Mouse (Mus musculus): ENCODE measurements around the gene Ric8a.

DNA sequence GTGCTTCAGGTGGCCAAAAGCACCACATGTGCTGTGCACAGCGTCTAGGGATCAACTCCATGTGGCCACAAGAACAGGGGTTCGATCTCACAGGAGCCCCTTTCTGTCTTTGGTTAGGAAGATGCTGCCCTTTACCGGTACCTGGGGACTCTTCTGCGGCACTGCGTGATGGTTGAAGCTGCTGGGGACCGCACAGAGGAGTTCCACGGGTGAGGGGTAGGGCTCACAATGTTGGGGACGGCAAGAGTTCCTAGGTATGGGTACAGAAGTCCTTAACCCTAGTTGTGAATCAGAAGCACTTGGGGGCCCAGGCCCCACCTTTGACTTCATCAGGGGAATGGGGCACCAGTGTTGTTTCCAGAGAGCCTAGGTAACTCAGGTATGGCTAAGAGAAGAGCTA is 2.0 kb downstream of the Ric8a start:
- no peak for TF ChIP-seq CTCF (IDR thresholded peaks at IDR 0.05; ENCODE audit: borderline replicate concordance, insufficient read depth, low read depth, low read length)
- TF ChIP-seq POLR2A (IDR thresholded peaks at IDR 0.05; ENCODE audit: borderline replicate concordance, insufficient read depth, low read length), result no peak
